Comparison of ENCODE assay signal across 8 mouse cellular contexts in genomic region chr9:20545151-20545550, GRCm38 (mm10). TPM values are rescaled to one million over a fixed set of nuclear protein-coding genes. Genes with fewer than 3 reads are reported as not detected.
DNase-seq lines count a peak whose midpoint lies in the region; ATAC-seq lines count a peak whose summit lies in the region.

No protein-coding gene starts in this region.

- intact Hi-C loops in heart, postnatal 14 days (cut with DNase I), result loop anchor here (2.0 to 10.0 kb wide), 2 partner anchors 52 to 160 kb away; partner anchors contain the start of genes Zfp426 and Zfp560

- no peaks in the 10 kb centered on the region; the same call in 1 of the 2 replicates for H3K4me1 ChIP-seq in midbrain, embryonic 12.5 days

- no peaks in the 10 kb centered on the region for H3K9me3 ChIP-seq in midbrain, embryonic 12.5 days

- peak overlapping the region; percentile 45 for H3K4me3 ChIP-seq in midbrain, embryonic 12.5 days

- H3K27me3 ChIP-seq in midbrain, embryonic 12.5 days, result peaks cover 21% of the 10 kb centered on the region

- peak overlapping the region; percentile 58; the same call in 1 of the 2 replicates for H3K9ac ChIP-seq in midbrain, embryonic 12.5 days (replicated peaks)

- WGBS in midbrain, embryonic 12.5 days, result 26% methylated on average over 8 of the region's 8 CpGs

- H3K36me3 ChIP-seq in midbrain, embryonic 12.5 days, result no peaks in the 10 kb centered on the region

- H3K4me2 ChIP-seq in midbrain, embryonic 12.5 days (replicated peaks), result peak overlapping the region; percentile 65

- no peak for ATAC-seq in midbrain, embryonic 12.5 days (ENCODE audit: low FRiP score, low read depth)
- no peak for ATAC-seq in monocyte, adult 5-6 weeks (replicated peaks; ENCODE audit: insufficient number of reproducible peaks, low FRiP score, low TSS enrichment, poor library complexity, severe bottlenecking)

- DNase-seq in ovary, postnatal 14 days (ENCODE audit: low spot score), result peak; percentile 15
- no peak for DNase-seq in ovary, adult 18-20 months (ENCODE audit: low spot score)
- peak; percentile 39 for DNase-seq in embryo, embryonic 9.5 days (ENCODE audit: extremely low spot score)
- peak; percentile 4 to 25 for DNase-seq in heart, postnatal 14 days
- DNase-seq in layer of hippocampus, postnatal 14 days (ENCODE audit: low spot score in 2 of 2), result peak; percentile 4 to 59
- no peak for DNase-seq in natural killer cell, adult 2 months (ENCODE audit: low spot score in 2 of 2)

- H3K27ac ChIP-seq in midbrain, embryonic 12.5 days (replicated peaks), result peak overlapping the region; percentile 91

RNA-seq across cellular contexts. Expression of gene Zfp266, which starts 23.9 kb away (rescaled TPM):
- total RNA-seq in heart, postnatal 14 days (2021), result 10 to 100 TPM; 32.2 to 36.1 TPM
- 10 to 100 TPM; 55.8 to 56.1 TPM for total RNA-seq in layer of hippocampus, postnatal 14 days (2021)
- polyA plus RNA-seq in midbrain, embryonic 12.5 days (2016; fragmentation: Nextera tagmentation; extraction: Ambion mirVana), result 166 and 168 TPM in 2 replicates
- 27.5 to 43.8 TPM (median 36.4 TPM) in 3 replicates for total RNA-seq in monocyte, adult 5-6 weeks (2017)

RNA-seq across cellular contexts. Expression of gene Zfp846, which starts 35.9 kb away (rescaled TPM):
- total RNA-seq in heart, postnatal 14 days (2021), result 1 to 10 TPM; 6.8 to 8.2 TPM
- 10 to 100 TPM; 20.6 to 22.8 TPM for total RNA-seq in layer of hippocampus, postnatal 14 days (2021)
- polyA plus RNA-seq in midbrain, embryonic 12.5 days (2016; fragmentation: Nextera tagmentation; extraction: Ambion mirVana), result 31.6 and 32.7 TPM in 2 replicates
- 5.1 to 8.3 TPM (median 7.2 TPM) in 3 replicates for total RNA-seq in monocyte, adult 5-6 weeks (2017)

RNA-seq across cellular contexts. Expression of gene Zfp426, which starts 52.6 kb away (rescaled TPM):
- 10 to 100 TPM; 12.4 to 13.1 TPM for total RNA-seq in heart, postnatal 14 days (2021)
- total RNA-seq in layer of hippocampus, postnatal 14 days (2021), result 10 to 100 TPM; 31.7 to 34.5 TPM
- polyA plus RNA-seq in midbrain, embryonic 12.5 days (2016; fragmentation: Nextera tagmentation; extraction: Ambion mirVana), result 34.3 and 34.6 TPM in 2 replicates
- total RNA-seq in monocyte, adult 5-6 weeks (2017), result 10.9 to 21.2 TPM (median 15.1 TPM) in 3 replicates

Comparison
In these comparisons a context has a peak if more than half of its experiments do, and no peak if none do; other contexts are left out.
1. DNase-seq: peak in ovary, postnatal 14 days (single experiment), embryo, embryonic 9.5 days (single experiment), heart, postnatal 14 days (2 of 2) and layer of hippocampus, postnatal 14 days (2 of 2); none in ovary, adult 18-20 months (single experiment) and natural killer cell, adult 2 months (0 of 2).